Mouse (Mus musculus) lung, embryonic 15.5 days (tissue): Measurements from ENCODE around the gene Rab8a. TPM values are rescaled to one million over a fixed set of nuclear protein-coding genes. Genes with fewer than 3 reads are reported as not detected.

Source experiments
- ATAC-seq: fragments of 200-750 bp; cut with Nextera tagmentation; 2 replicates; pipeline ENCODE4 v1.8.0; 2017; ENCODE audit warnings: moderate number of reproducible peaks, borderline replicate concordance; ENCODE audit not compliant: low FRiP score, low TSS enrichment; ENCODE audit errors: extremely low read depth
- H3K27ac ChIP-seq: fragments of 300-500 bp; sonication (generic); 2 replicates; pipeline ENCODE4 v1.5.1; 2015; ENCODE audit warnings: moderate library complexity, mild to moderate bottlenecking, inconsistent platforms
- H3K27me3 ChIP-seq: fragments of 300-500 bp; sonication (generic); 2 replicates; pipeline ENCODE4 v1.6.1; 2015; ENCODE audit warnings: inconsistent platforms
- H3K36me3 ChIP-seq: fragments of 300-500 bp; sonication (generic); 2 replicates; pipeline ENCODE4 v1.6.1; 2015; ENCODE audit warnings: inconsistent platforms
- H3K4me1 ChIP-seq: fragments of 300-500 bp; sonication (generic); 2 replicates; pipeline ENCODE4 v1.6.1; 2015; ENCODE audit warnings: inconsistent platforms
- H3K4me2 ChIP-seq: fragments of 300-500 bp; sonication (generic); 2 replicates; pipeline ENCODE4 v1.6.1; 2015; ENCODE audit warnings: inconsistent platforms, mild to moderate bottlenecking, moderate library complexity
- H3K4me3 ChIP-seq: fragments of 300-500 bp; sonication (generic); 2 replicates; pipeline ENCODE4 v1.5.1; 2015; ENCODE audit warnings: mild to moderate bottlenecking, inconsistent platforms
- H3K9ac ChIP-seq: fragments of 300-500 bp; sonication (generic); 2 replicates; pipeline ENCODE4 v1.6.1; 2015; ENCODE audit warnings: inconsistent platforms
- H3K9me3 ChIP-seq: fragments of 300-500 bp; sonication (generic); 2 replicates; pipeline ENCODE4 v1.6.1; 2016; ENCODE audit warnings: inconsistent platforms
- WGBS: fragments of 180-500 bp; shearing (Covaris S2); methylation state at CpG from one replicate; pipeline ENCODE4 v1.1.7; 2015; 5-methylcytosine and 5-hydroxymethylcytosine counted together
- polyA plus RNA-seq: library from polyadenylated mRNA; unstranded; fragments of >200 nt; fragmentation: Nextera tagmentation; extraction: Ambion mirVana; gene quantifications from 2 replicates; pipeline ENCODE4 v1.2.1, GENCODE M21; 2015

Gene Rab8a
- polyA plus RNA-seq, 1 experiment from 2014 or later: 118 TPM

GRCm38 (mm10) chr8:72149056-72149455 is 11.9 kb upstream of the Rab8a start:
- Histone ChIP-seq H3K9ac (no peak overlapping the region), H3K27me3 (no peaks in the 10 kb centered on the region), H3K4me3 (no peak overlapping the region), H3K4me2 (no peak overlapping the region), H3K9me3 (no peaks in the 10 kb centered on the region), H3K36me3 (peaks cover 89% of the 10 kb centered on the region), H3K27ac (no peak overlapping the region), H3K4me1 (no peaks in the 10 kb centered on the region)
- ATAC-seq: no peak
- WGBS: 83% methylated on average over 1 of the region's 1 CpGs

GRCm38 (mm10) chr8:72151418-72152078 is 9.5 kb upstream of the Rab8a start:
- Histone ChIP-seq H3K4me2 (no peak overlapping the region), H3K4me3 (no peak overlapping the region), H3K9ac (no peak overlapping the region), H3K27ac (no peak overlapping the region), H3K36me3 (peaks cover 66% of the 10 kb centered on the region), H3K27me3 (no peaks in the 10 kb centered on the region), H3K4me1 (no peaks in the 10 kb centered on the region), H3K9me3 (no peaks in the 10 kb centered on the region)
- no peak for ATAC-seq
- WGBS: 77% methylated on average over 3 of the region's 3 CpGs

GRCm38 (mm10) chr8:72153382-72153781 is 7.6 kb upstream of the Rab8a start:
- H3K27ac ChIP-seq: no peak overlapping the region
- ATAC-seq: no peak
- H3K36me3 ChIP-seq: peaks cover 48% of the 10 kb centered on the region

GRCm38 (mm10) chr8:72158096-72158495 is 2.9 kb upstream of the Rab8a start:
- peaks cover 8% of the 10 kb centered on the region for H3K36me3 ChIP-seq
- ATAC-seq: no peak
- WGBS: 67% methylated on average over 2 of the region's 2 CpGs
- H3K4me1 ChIP-seq: peaks cover 24% of the 10 kb centered on the region
- H3K4me3 ChIP-seq: no peak overlapping the region
- no peak overlapping the region for H3K27ac ChIP-seq
- no peaks in the 10 kb centered on the region for H3K27me3 ChIP-seq
- H3K9me3 ChIP-seq: no peaks in the 10 kb centered on the region
- H3K9ac ChIP-seq: no peak overlapping the region
- H3K4me2 ChIP-seq: no peak overlapping the region

More at GRCm38 (mm10) chr8:72153382-72153781, 7.6 kb upstream of the Rab8a start:
- no peaks in the 10 kb centered on the region for H3K27me3 ChIP-seq
- H3K4me2 ChIP-seq: no peak overlapping the region
- H3K4me3 ChIP-seq: no peak overlapping the region
- no peak overlapping the region for H3K9ac ChIP-seq
- no peaks in the 10 kb centered on the region for H3K9me3 ChIP-seq
- no peaks in the 10 kb centered on the region for H3K4me1 ChIP-seq

GRCm38 (mm10) chr8:72158726-72159125 is 2.3 kb upstream of the Rab8a start:
- Histone ChIP-seq H3K4me2 (no peak overlapping the region), H3K4me3 (no peak overlapping the region), H3K27ac (no peak overlapping the region), H3K4me1 (peaks cover 24% of the 10 kb centered on the region), H3K9ac (no peak overlapping the region), H3K9me3 (no peaks in the 10 kb centered on the region), H3K27me3 (no peaks in the 10 kb centered on the region), H3K36me3 (peaks cover 1% of the 10 kb centered on the region)
- ATAC-seq: no peak
- WGBS: 70% methylated on average over 3 of the region's 3 CpGs

GRCm38 (mm10) chr8:72160007-72160406 is 993 bp upstream of the Rab8a start:
- H3K27ac ChIP-seq: 0 out of 2 replicates have a peak overlapping the region, but pooled peaks have one; percentile 71

GRCm38 (mm10) chr8:72162821-72163220 is 1.8 kb downstream of the Rab8a start:
- Histone ChIP-seq H3K4me3 (no peak overlapping the region), H3K36me3 (peaks cover 7% of the 10 kb centered on the region), H3K4me2 (0 out of 2 replicates have a peak overlapping the region, but pooled peaks have one; percentile 62), H3K4me1 (peaks cover 24% of the 10 kb centered on the region), H3K27ac (no peak overlapping the region), H3K27me3 (no peaks in the 10 kb centered on the region), H3K9ac (no peak overlapping the region), H3K9me3 (no peaks in the 10 kb centered on the region)
- no peak for ATAC-seq

More at GRCm38 (mm10) chr8:72160007-72160406, 993 bp upstream of the Rab8a start:
- Histone ChIP-seq H3K4me1 (peaks cover 24% of the 10 kb centered on the region), H3K9me3 (no peaks in the 10 kb centered on the region), H3K9ac (no peak overlapping the region), H3K4me3 (peak overlapping the region; percentile 79), H3K27me3 (no peaks in the 10 kb centered on the region), H3K36me3 (peaks cover 4% of the 10 kb centered on the region; the same call in 1 of the 2 replicates), H3K4me2 (peak overlapping the region; percentile 74)
- 58% methylated on average over 3 of the region's 3 CpGs for WGBS
- ATAC-seq: no peak

GRCm38 (mm10) chr8:72169098-72169668 is 8.2 kb downstream of the Rab8a start:
- H3K27ac ChIP-seq: no peak overlapping the region
- H3K36me3 ChIP-seq: peaks cover 68% of the 10 kb centered on the region
- H3K4me1 ChIP-seq: no peaks in the 10 kb centered on the region
- H3K9me3 ChIP-seq: no peaks in the 10 kb centered on the region
- no peak overlapping the region for H3K4me2 ChIP-seq
- no peak overlapping the region for H3K9ac ChIP-seq
- no peak for ATAC-seq
- no peak overlapping the region for H3K4me3 ChIP-seq
- 83% methylated on average over 3 of the region's 3 CpGs for WGBS
- no peaks in the 10 kb centered on the region for H3K27me3 ChIP-seq

GRCm38 (mm10) chr8:72169681-72170249 is 8.8 kb downstream of the Rab8a start:
- Histone ChIP-seq H3K27ac (no peak overlapping the region), H3K4me2 (no peak overlapping the region)

GRCm38 (mm10) chr8:72177346-72177925 is 16.4 kb downstream of the Rab8a start:
- Histone ChIP-seq H3K27me3 (no peaks in the 10 kb centered on the region), H3K9me3 (no peaks in the 10 kb centered on the region), H3K9ac (no peak overlapping the region), H3K4me1 (no peaks in the 10 kb centered on the region), H3K4me2 (no peak overlapping the region), H3K4me3 (no peak overlapping the region), H3K27ac (no peak overlapping the region), H3K36me3 (peaks cover 79% of the 10 kb centered on the region)
- ATAC-seq: no peak
- 63% methylated on average over 5 of the region's 5 CpGs for WGBS

More at GRCm38 (mm10) chr8:72169681-72170249, 8.8 kb downstream of the Rab8a start:
- Histone ChIP-seq H3K36me3 (peaks cover 71% of the 10 kb centered on the region), H3K4me3 (no peak overlapping the region), H3K27me3 (no peaks in the 10 kb centered on the region), H3K9ac (no peak overlapping the region), H3K9me3 (no peaks in the 10 kb centered on the region), H3K4me1 (no peaks in the 10 kb centered on the region)
- WGBS: 60% methylated on average over 3 of the region's 3 CpGs
- ATAC-seq: no peak

GRCm38 (mm10) chr8:72183554-72184202 is 22.7 kb downstream of the Rab8a start:
- no peak overlapping the region for H3K9ac ChIP-seq

More at GRCm38 (mm10) chr8:72183554-72184202, 22.7 kb downstream of the Rab8a start:
- WGBS: 67% methylated on average over 2 of the region's 2 CpGs
- Histone ChIP-seq H3K4me1 (no peaks in the 10 kb centered on the region), H3K9me3 (no peaks in the 10 kb centered on the region), H3K27ac (no peak overlapping the region), H3K4me3 (no peak overlapping the region), H3K4me2 (no peak overlapping the region), H3K36me3 (peaks cover 24% of the 10 kb centered on the region), H3K27me3 (no peaks in the 10 kb centered on the region)
- ATAC-seq: no peak
